Mouse (Mus musculus): ENCODE measurements around the gene Frmd5. TPM values are rescaled to one million over a fixed set of nuclear protein-coding genes. Genes with fewer than 3 reads are reported as not detected.
"Not testable (repeated sequence)": the region's sequence is repeated elsewhere in the genome, so short reads cannot be mapped to it uniquely, and the experiment has no call there.

Gene Frmd5
- polyA plus RNA-seq, 1 experiment from 2014 or later = 2.5 TPM

- Histone ChIP-seq H3K36me3 (no peaks in the 10 kb centered on the region), H3K9ac (no peak overlapping the region), H3K27ac (no peak overlapping the region), H3K9me3 (no peaks in the 10 kb centered on the region), H3K4me3 (replicated peaks) (no peak overlapping the region), H3K27me3 (replicated peaks) (no peaks in the 10 kb centered on the region), H3K4me2 (replicated peaks) (no peak overlapping the region), H3K4me1 (replicated peaks) (peaks cover 3% of the 10 kb centered on the region; the same call in 1 of the 2 replicates)
- no peak for ATAC-seq
- WGBS = 50% methylated on average over 8 of the region's 8 CpGs
Observed at GRCm38 (mm10) chr2:121575741-121576201, 231.1 kb downstream of the Frmd5 start.

GRCm38 (mm10) chr2:121574066-121574630, 232.7 kb downstream of the Frmd5 start:
- H3K4me2 ChIP-seq (replicated peaks) = no peak overlapping the region
- H3K4me3 ChIP-seq (replicated peaks) = no peak overlapping the region
- no peaks in the 10 kb centered on the region for H3K9me3 ChIP-seq
- H3K27ac ChIP-seq = no peak overlapping the region
- H3K4me1 ChIP-seq (replicated peaks) = peaks cover 3% of the 10 kb centered on the region; the same call in 1 of the 2 replicates
- H3K27me3 ChIP-seq (replicated peaks) = no peaks in the 10 kb centered on the region
- no peak overlapping the region for H3K9ac ChIP-seq
- WGBS = 64% methylated on average over 9 of the region's 9 CpGs
- no peak for ATAC-seq
- H3K36me3 ChIP-seq = no peaks in the 10 kb centered on the region

DNA sequence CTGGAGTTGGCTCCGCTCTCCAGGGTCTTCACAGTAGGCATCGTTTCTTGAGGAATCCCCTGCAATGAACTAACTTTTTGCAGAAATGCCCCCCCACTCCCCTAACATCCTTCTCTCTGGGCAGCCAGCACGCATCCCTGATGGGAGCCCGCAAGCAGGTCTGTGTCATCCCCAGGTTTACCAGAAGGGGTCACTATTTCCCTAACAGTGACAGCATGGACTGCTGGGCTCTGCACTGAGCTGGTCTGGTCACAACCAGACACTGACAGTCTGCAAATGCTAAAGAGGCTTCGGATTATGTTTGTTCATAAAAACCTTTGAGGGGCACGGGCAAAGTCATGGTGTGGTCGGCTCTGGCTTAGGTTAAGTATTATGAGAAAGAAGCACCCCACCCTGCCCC, 235.1 kb downstream of the Frmd5 start:
- ATAC-seq = peak; percentile 77
- Histone ChIP-seq H3K36me3 (no peaks in the 10 kb centered on the region), H3K27ac (no peak overlapping the region), H3K4me3 (replicated peaks) (no peak overlapping the region), H3K4me1 (replicated peaks) (peaks cover 3% of the 10 kb centered on the region; the same call in 1 of the 2 replicates), H3K9ac (no peak overlapping the region), H3K27me3 (replicated peaks) (no peaks in the 10 kb centered on the region), H3K9me3 (no peaks in the 10 kb centered on the region), H3K4me2 (replicated peaks) (no peak overlapping the region)
- WGBS = 15% methylated on average over 7 of the region's 7 CpGs

GRCm38 (mm10) chr2:121570999-121571655, 235.8 kb downstream of the Frmd5 start:
- Histone ChIP-seq H3K9me3 (no peaks in the 10 kb centered on the region), H3K36me3 (no peaks in the 10 kb centered on the region), H3K4me2 (replicated peaks) (no peak overlapping the region), H3K27ac (no peak overlapping the region), H3K4me3 (replicated peaks) (no peak overlapping the region), H3K27me3 (replicated peaks) (no peaks in the 10 kb centered on the region), H3K4me1 (replicated peaks) (peaks cover 3% of the 10 kb centered on the region; the same call in 1 of the 2 replicates), H3K9ac (no peak overlapping the region)
- WGBS = 68% methylated on average over 8 of the region's 8 CpGs
- ATAC-seq = no peak

DNA sequence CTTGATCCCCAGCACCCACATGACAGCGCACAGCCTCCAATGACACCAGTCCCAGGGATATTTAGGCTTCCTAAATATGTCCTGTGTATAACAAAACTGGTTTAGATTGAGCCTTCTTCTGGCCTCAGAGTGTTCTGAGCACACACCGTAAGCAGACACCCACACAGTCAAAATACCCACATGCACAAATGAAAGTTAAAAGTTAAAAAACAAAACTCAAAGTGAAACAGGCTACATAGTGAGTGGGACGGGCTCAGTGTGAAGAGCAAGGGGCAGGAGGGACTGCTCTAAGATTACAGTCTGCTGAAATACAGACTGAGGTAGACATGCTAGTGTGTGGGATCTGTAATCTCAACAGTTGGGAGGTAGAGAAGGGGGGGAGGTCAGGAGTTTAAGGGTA, 236.8 kb downstream of the Frmd5 start:
- Histone ChIP-seq H3K36me3 (no peaks in the 10 kb centered on the region), H3K4me2 (replicated peaks) (no peak overlapping the region), H3K27me3 (replicated peaks) (no peaks in the 10 kb centered on the region), H3K27ac (no peak overlapping the region), H3K4me1 (replicated peaks) (peaks cover 3% of the 10 kb centered on the region; the same call in 1 of the 2 replicates), H3K9me3 (no peaks in the 10 kb centered on the region), H3K4me3 (replicated peaks) (no peak overlapping the region), H3K9ac (no peak overlapping the region)
- WGBS = 84% methylated on average over 3 of the region's 3 CpGs
- ATAC-seq = no peak

DNA sequence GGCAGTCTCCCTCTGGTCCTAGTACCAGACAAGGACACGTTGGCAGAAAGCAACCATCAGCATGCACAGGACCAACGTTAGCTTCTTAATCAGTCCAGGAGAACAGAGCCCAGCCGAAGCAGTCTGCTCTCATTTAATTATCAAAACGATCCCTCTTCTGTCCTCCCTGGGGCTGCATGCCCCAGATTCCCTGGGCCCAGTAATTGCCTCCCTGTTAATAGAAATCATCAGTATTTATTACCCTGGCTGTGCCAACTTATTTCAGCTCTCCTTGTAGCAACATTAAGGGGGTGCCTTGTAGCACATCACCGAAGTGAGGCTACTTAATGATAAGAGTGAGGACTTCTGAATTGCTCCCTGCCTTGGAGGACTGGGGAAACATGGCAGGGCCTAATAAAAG, 241.0 kb downstream of the Frmd5 start:
- ATAC-seq = no peak
- Histone ChIP-seq H3K9me3 (no peaks in the 10 kb centered on the region), H3K4me3 (replicated peaks) (no peak overlapping the region), H3K27ac (no peak overlapping the region), H3K9ac (no peak overlapping the region), H3K27me3 (replicated peaks) (no peaks in the 10 kb centered on the region), H3K4me1 (replicated peaks) (no peaks in the 10 kb centered on the region), H3K36me3 (no peaks in the 10 kb centered on the region), H3K4me2 (replicated peaks) (no peak overlapping the region)
- WGBS = 61% methylated on average over 5 of the region's 5 CpGs

GRCm38 (mm10) chr2:121563117-121563516, 243.8 kb downstream of the Frmd5 start:
- Histone ChIP-seq H3K9ac (no peak overlapping the region), H3K36me3 (no peaks in the 10 kb centered on the region), H3K4me1 (replicated peaks) (no peaks in the 10 kb centered on the region), H3K27ac (no peak overlapping the region), H3K4me3 (replicated peaks) (no peak overlapping the region), H3K4me2 (replicated peaks) (no peak overlapping the region), H3K9me3 (no peaks in the 10 kb centered on the region), H3K27me3 (replicated peaks) (no peaks in the 10 kb centered on the region)
- ATAC-seq = no peak
- 95% methylated on average over 3 of the region's 3 CpGs for WGBS

- Histone ChIP-seq H3K36me3 (no peaks in the 10 kb centered on the region), H3K9ac (no peak overlapping the region), H3K4me2 (replicated peaks) (no peak overlapping the region), H3K9me3 (no peaks in the 10 kb centered on the region), H3K27ac (no peak overlapping the region), H3K4me1 (replicated peaks) (peaks cover 2% of the 10 kb centered on the region; the same call in 1 of the 2 replicates), H3K27me3 (replicated peaks) (no peaks in the 10 kb centered on the region), H3K4me3 (replicated peaks) (no peak overlapping the region)
- 72% methylated on average over 8 of the region's 8 CpGs for WGBS
- ATAC-seq = no peak
Observed at GRCm38 (mm10) chr2:121551271-121551670, 255.6 kb downstream of the Frmd5 start.

- Histone ChIP-seq H3K27ac (no peak overlapping the region), H3K4me3 (replicated peaks) (no peak overlapping the region), H3K4me2 (replicated peaks) (no peak overlapping the region), H3K9me3 (no peaks in the 10 kb centered on the region), H3K4me1 (replicated peaks) (0 out of 2 replicates have a peak, but pooled peaks cover under 1% of the 10 kb centered on the region), H3K27me3 (replicated peaks) (no peaks in the 10 kb centered on the region), H3K9ac (no peak overlapping the region), H3K36me3 (no peaks in the 10 kb centered on the region)
- 92% methylated on average over 6 of the region's 6 CpGs for WGBS
- ATAC-seq = no peak
Observed at GRCm38 (mm10) chr2:121549630-121550029, 257.3 kb downstream of the Frmd5 start.

- H3K9ac ChIP-seq = no peak overlapping the region
- 0 out of 2 replicates have a peak, but pooled peaks cover 6% of the 10 kb centered on the region for H3K36me3 ChIP-seq
- 96% methylated on average over 3 of the region's 3 CpGs for WGBS
Observed at GRCm38 (mm10) chr2:121544829-121545228, 262.1 kb downstream of the Frmd5 start.

GRCm38 (mm10) chr2:121525056-121525455, 281.8 kb downstream of the Frmd5 start:
- ATAC-seq = no peak

More at GRCm38 (mm10) chr2:121544829-121545228, 262.1 kb downstream of the Frmd5 start:
- no peak for ATAC-seq
- Histone ChIP-seq H3K4me2 (replicated peaks) (no peak overlapping the region), H3K27me3 (replicated peaks) (no peaks in the 10 kb centered on the region), H3K4me1 (replicated peaks) (no peaks in the 10 kb centered on the region), H3K4me3 (replicated peaks) (no peak overlapping the region), H3K9me3 (no peaks in the 10 kb centered on the region), H3K27ac (no peak overlapping the region)

GRCm38 (mm10) chr2:121522830-121523229, 284.1 kb downstream of the Frmd5 start:
- not testable (repeated sequence) for H3K4me1 ChIP-seq (replicated peaks); H3K4me2 ChIP-seq (replicated peaks); H3K36me3 ChIP-seq; H3K4me3 ChIP-seq (replicated peaks); ATAC-seq; H3K9ac ChIP-seq; H3K9me3 ChIP-seq; H3K27ac ChIP-seq; H3K27me3 ChIP-seq (replicated peaks)
- 98% methylated on average over 3 of the region's 3 CpGs for WGBS

More at GRCm38 (mm10) chr2:121525056-121525455, 281.8 kb downstream of the Frmd5 start:
- Histone ChIP-seq H3K27ac (no peak overlapping the region), H3K4me2 (replicated peaks) (no peak overlapping the region), H3K9me3 (no peaks in the 10 kb centered on the region), H3K4me3 (replicated peaks) (no peak overlapping the region), H3K4me1 (replicated peaks) (no peaks in the 10 kb centered on the region), H3K36me3 (no peaks in the 10 kb centered on the region), H3K9ac (no peak overlapping the region), H3K27me3 (replicated peaks) (no peaks in the 10 kb centered on the region)
- WGBS = 91% methylated on average over 2 of the region's 2 CpGs

- WGBS = 90% methylated on average over 2 of the region's 2 CpGs
- Histone ChIP-seq H3K4me1 (replicated peaks) (no peaks in the 10 kb centered on the region), H3K4me3 (replicated peaks) (no peak overlapping the region), H3K4me2 (replicated peaks) (no peak overlapping the region), H3K9ac (no peak overlapping the region), H3K9me3 (no peaks in the 10 kb centered on the region), H3K36me3 (peaks cover 3% of the 10 kb centered on the region; the same call in 1 of the 2 replicates), H3K27ac (no peak overlapping the region), H3K27me3 (replicated peaks) (no peaks in the 10 kb centered on the region)
- no peak for ATAC-seq
Observed at GRCm38 (mm10) chr2:121522006-121522405, 284.9 kb downstream of the Frmd5 start.

All from intestine, embryonic 15.5 days (tissue).